Mouse (Mus musculus): ENCODE data around the gene Wars2. TPM values are rescaled to one million over a fixed set of nuclear protein-coding genes. Genes with fewer than 3 reads are reported as not detected.

Wars2 gene
- polyA plus RNA-seq, 1 experiment = 5.6 TPM

DNA sequence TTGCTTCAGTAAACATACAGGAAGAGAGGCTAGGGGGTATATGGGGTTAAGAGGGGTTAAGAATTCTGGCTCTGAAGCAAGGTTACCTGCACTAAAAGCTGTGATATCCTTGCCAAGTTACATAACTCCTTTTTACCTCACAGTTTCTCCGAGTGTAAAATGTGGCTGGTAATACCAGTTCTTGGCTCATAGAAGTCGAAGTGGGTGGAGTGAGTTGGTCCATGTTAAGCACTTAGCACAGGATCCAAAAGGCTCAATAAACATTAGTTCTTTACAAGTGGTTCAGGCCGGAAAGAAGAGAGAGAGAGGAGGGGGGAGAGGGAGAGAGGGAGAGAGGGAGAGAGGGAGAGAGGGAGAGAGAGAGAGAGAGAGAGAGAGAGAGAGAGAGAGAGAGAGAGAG, 104.5 kb downstream of the Wars2 start:
- 7% methylated on average over 3 of the region's 3 CpGs for WGBS
- no peak for DNase-seq (ENCODE audit: low read depth, low spot score)

DNA sequence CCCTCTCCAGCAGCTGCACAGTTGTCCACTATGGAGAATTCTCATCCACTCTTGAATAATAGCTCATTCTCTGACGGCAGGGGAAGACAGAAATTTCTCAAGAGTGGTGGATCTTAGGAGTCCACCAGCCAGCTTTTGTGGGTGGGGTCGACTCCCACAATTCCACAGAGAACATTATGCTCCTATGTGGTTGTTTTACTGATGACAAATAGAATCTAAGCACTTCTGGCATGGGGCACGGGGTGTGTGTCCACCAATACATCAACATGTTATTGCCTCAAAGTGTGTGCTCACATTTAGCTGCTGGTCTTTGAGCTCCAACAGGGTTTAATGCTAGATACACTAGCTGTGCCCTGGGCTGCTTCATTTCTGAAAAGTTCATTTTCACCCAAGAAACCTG, 105.8 kb downstream of the Wars2 start:
- WGBS = 24% methylated on average over 3 of the region's 3 CpGs
- no peak for DNase-seq (ENCODE audit: low read depth, low spot score)

DNA sequence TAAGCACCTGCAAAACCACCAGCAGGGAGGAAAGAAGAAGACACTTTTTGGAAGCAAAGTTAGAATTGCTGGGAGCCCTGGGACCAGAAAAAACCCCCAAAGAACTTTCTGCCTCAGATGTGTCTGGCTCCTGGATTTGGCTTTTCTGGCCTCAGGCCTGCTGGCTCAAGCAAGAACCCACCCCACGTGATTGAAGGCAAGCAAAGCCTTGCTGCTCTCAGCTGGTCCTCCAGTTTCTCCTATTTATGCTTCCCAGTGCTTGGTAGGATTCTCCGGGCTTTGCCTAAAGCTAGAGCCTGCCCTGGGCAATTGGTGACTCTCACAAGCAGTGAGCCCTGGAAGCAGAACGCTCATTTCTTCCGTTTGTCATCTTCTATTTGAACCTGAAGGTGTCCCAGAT, 106.7 kb downstream of the Wars2 start:
- DNase-seq (ENCODE audit: low read depth, low spot score) = no peak
- whole genome bisulfite sequencing = 18% methylated on average over 4 of the region's 4 CpGs

DNA sequence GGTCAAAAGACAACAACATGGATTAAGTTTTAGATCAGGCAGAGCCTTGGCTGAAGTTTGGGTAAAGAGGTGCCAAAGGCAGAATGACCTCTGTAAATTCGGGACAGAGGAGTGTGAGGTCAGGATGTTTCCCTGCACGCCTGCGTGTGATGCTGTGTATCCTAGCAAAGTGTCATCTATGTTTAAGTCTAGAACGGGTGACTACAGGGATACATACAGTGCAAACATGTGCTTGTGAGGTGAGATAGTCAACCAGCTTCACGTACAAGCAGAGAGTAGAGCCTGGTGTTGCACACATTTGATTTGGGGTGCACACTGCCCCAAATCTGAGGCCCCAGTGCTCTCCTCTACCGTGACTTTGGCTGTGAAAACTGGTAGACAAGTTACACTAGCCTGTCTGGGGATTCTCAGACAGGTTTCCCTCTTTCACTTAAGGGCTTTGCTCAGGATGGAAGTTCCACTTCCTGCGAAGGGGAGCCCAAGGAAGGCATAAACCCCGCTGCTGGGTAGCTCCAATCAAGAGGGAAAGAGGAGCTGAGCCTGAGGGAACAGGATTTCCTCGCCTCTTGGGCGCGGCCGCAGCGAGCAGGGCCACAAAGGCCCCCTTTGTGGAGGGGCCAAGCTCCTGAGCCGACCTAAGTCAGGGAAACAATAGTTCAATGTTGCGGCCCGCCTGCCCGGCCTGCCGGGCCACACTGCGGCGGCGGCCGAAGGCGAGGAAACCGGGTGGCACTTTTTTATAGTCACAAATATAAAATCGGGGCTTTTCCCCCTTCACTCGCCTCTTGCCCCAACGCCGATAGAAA, 107.3 kb downstream of the Wars2 start:
- no peak for DNase-seq (ENCODE audit: low read depth, low spot score)
- WGBS = 8% methylated on average over 28 of the region's 28 CpGs

DNA sequence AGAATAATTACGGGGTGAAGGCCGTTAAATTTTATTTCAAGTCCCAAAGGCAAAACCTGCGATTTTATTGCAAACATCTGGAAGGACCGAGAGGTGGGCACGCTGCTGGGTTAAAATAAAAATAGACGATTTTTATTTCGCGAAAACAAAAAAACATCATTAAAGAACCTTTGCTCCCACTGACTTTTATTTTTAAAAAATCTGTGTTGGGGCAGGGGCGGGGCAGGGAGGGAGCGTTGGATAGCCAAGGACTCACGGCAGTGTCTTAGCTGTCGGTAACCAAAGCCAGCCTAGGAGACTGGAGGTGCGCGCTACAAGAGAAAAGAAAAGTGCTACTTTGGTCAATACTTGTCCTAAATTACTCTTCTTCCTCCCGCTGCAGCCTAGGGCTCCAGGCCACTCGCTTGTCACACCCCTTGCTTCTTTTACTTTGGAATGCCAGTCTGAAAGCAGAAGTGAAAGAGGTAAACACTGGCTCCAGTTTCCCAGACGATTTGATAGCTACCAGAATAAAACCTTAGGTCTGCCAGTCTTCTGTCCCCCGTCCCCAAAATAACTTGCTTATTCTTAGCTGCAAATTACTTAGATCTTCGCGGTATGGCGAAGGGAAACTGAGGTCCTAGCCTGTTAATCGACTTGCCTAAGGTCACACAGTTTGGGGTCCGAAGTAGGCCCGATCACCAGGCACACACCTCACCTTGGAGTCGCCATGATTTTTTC, 108.1 kb downstream of the Wars2 start:
- 5% methylated on average over 25 of the region's 25 CpGs for WGBS
- no peak for DNase-seq (ENCODE audit: low read depth, low spot score)

DNA sequence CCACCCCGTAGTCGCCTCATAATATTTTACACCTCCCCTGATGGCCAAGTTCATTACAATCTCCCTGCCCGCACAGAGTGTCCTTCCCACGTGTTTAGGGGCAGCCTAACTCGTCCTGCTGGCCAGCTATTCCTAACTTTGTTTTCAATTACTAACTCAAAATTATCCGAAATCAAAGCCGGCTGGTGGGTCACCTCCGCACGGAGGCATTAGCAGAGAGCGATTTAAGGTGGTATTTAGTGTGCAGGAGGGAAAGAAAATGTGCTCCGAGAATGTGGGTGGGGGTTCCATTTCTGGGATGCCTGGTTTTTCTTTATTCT, 108.6 kb downstream of the Wars2 start:
- no peak for DNase-seq (ENCODE audit: low read depth, low spot score)
- 11% methylated on average over 11 of the region's 11 CpGs for WGBS

DNA sequence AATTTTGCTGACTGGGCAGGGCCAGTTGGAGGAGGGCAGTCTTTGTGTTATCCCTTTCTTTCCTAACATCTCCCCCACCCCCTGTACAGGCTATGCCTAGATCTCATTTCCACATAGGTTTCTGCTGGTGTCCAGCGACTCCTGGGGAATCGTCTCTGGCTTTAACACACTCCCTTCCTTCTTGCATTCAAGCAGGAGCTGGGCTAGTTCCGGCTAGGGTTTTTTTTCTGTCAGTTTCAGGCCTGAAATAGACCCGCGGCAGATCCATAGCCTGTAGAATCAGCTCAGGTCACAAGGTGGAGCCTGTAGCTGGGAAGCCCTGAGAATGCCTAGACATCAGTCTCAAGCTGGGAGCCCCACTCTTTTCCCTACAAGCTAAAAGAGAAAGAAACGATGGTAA, 109.0 kb downstream of the Wars2 start:
- DNase-seq (ENCODE audit: low read depth, low spot score) = no peak
- 3% methylated on average over 6 of the region's 6 CpGs for WGBS

DNA sequence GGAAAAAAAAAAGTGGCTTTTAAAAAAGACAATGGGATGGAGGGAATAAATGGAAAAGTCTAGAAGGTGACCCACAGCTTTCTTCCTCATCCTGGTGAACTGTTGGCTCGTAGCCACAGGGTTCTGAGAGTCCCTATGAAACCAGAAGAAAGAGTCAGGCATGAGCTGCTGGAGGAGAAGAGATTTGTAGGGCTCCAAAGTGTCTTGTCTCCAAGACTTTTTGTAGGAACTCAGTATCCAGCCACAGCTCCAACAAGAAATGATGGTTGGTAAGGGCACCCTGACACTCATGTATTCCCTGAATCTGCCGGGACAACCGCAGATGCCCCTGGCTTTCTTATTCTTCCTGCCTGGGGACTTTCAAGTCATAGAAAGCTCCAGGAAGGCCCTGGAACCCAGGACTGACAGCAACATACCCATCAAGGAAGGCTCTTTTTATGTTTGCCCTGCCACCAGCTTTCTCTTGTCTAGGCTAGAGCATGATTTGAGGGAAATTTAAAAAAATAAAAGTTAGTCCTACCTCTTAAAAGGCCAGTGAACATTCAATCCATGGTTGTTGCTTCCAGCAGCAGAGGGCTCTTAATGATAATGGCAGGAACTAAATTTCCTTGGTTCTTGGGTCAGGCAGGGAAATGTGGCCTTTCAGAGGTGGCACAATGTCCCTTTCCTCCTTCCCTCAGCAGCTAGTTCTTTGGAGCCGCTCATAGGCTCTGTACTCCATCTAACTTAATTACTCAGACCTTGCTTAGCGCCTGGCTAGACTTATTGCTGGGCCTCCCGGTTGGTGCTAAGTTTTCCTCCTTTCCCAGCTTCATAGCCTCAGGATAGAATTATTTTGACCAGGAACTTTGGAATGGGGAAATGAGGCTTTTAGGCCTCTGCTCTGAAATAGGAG, 110.7 kb downstream of the Wars2 start:
- no peak for DNase-seq (ENCODE audit: low read depth, low spot score)

DNA sequence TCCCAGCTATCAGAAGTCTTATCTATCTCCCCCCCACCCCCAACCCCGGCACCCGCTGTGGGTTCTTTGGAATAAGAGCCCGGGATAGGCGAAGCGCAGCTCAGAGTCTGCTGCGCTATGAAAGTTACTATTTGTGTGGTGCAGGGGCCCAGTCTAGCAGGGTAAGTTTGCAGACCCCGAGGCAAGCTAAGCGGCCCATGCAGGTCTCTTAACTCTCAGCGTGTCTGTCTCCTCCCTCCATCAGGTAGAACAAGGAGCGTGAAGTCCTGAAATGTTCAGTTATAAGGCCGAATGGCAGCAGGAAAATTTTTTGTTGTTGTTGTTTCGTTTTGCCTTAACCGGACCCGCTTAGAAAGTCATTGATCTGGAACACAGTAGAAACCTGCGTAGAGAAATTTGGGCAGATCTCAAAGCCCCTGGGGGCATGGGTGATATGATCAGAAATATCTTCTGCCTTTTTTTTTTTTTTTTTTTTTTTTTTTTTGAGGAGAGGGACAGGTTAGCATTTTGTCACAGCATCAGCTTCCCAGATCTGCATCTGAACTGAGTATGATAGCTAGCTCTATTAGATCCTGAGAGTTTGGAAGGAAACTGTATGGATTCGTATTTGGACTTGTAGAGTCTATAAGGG, 111.7 kb downstream of the Wars2 start:
- no peak for DNase-seq (ENCODE audit: low read depth, low spot score)
- WGBS = 10% methylated on average over 16 of the region's 16 CpGs

More for the DNA sequence above, 110.7 kb downstream of the Wars2 start:
- 27% methylated on average over 6 of the region's 6 CpGs for WGBS

DNA sequence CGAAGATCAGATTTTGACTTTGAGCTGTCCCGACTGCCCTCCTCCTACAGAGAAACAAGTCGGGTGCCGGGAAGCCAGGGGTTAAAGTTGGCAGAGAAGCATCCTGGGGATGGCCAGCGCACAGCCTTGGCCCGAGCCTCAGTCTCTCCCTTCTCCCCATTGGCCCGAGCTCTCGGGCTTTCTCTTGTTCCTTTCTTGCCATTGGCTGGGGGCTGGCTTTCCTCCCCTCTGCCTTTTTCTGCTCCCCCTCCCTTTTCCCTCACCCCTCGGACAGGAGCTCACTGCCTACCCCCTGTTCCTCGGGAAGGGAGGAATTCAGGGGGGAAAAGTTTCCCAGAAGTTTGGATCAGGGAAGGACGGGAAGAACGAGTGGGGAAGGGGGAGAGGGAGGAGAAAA, 112.2 kb downstream of the Wars2 start:
- no peak for DNase-seq (ENCODE audit: low read depth, low spot score)
- 4% methylated on average over 12 of the region's 12 CpGs for WGBS

DNA sequence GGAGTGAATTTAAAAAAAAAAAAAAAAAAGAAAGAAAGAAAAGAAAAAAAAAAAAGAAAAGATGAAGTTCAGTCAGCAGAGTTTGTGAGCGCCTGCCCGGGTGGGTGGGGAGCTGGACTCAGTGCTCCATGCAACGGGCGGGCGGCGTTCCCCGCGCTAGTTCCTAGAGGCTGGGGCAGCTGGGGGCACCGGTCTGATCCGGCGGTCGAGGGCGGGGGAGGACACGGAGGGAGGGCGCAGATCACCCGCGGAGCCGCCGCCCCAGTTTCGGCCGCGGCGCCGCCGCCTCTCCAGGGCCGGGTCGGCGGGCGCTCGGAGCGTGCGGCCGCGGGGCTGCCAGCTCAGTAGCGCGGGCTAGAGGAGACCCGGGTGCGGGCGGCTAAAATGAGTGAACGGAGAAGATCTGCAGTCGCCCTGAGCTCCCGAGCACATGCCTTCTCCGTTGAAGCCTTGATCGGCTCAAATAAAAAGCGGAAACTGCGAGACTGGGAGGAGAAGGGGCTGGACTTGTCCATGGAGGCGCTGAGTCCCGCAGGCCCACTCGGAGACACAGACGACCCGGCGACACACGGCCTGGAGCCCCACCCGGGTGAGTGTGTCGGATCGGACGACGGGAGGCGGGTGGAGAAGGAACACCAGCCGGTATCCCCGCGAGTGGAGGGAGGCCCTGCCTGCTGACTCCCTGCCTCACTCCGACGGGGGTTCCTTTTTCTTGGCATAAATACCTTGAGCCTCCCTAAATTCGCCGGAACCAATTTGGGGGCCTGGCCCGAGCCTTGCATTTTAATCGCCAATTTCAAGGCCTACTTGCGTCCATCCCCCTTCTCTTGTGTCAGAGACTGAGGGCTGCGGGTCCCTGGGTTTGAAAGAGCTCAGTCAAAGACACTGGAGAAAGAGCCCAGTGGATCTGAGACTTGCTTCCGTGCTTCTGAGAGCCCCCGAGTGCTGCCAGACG, 112.9 kb downstream of the Wars2 start:
- DNase-seq (ENCODE audit: low read depth, low spot score) = no peak
- 2% methylated on average over 73 of the region's 73 CpGs for WGBS

DNA sequence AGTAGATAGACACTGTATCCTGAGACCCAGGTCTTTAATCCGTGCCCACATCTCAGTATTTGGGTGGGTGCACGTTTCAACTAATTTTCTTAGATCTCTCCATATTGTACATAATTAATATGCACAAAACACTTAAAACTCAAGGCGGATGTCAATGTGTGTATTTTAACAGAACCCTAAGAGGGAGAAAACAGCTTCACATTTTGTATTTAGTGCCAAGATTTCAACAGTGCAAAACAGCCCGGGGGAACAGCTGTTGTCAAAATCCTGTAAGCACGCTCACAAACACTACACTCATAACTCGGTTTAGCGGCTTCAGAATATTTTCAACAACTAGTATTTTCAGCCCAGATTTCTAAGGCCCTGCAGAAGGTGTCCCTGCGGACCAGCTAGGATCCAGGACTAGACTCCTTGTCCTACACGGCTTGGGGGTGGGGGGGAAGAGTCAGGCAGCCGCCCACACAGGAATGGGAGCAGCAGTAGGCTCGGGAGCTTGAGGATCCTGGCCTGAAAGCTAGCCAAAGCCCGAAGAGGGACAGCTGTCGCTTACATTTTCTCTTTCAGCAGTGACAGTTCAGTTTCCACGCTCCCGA, 113.8 kb downstream of the Wars2 start:
- DNase-seq (ENCODE audit: low read depth, low spot score) = no peak
- 9% methylated on average over 15 of the region's 15 CpGs for WGBS

DNA sequence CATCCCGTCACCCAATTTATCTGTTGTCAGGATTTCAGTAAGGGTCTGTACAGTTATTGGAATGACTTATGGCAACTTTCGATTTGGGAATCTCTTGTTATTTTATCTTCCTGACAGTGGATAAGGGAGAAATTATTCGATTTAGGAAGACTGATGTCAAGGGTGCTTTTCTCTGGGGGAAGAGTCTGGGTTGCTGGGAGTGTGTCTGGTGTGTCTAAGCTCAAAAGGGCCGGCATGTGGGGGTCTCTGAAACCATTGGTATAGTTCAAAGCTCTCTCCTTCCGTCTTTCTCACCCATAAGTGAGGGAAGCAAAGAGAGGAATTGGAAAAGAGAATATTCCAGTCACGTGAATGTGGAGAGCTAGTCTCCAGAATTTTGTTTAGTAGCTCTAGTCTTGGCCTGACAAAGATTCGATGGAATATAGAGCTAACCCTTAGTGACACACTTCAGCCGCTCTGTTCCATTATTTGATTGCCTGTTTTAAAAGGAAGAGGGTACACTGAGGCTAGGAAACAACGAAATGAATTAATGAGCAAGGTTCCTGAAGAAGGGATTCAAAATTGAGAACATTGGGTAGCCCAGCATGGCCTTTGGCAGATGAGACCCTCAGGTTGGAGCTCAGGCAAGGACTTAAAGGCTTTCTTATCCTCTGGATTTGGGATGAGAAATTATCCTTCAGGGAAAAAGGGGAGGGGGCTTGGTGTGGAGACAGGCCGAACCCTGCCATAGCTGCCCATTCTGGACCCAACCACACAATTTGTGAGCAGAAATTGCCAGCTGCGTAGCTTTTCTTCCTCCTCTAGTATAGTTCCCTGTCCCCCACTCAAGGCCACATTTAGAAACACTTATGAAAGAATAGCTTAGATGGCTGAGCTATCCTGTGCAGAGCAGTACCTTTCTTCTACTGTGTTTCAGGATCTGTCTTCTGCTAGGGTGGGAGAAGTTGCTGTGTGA, 114.8 kb downstream of the Wars2 start:
- DNase-seq (ENCODE audit: low read depth, low spot score) = no peak
- WGBS = 20% methylated on average over 11 of the region's 11 CpGs

DNA sequence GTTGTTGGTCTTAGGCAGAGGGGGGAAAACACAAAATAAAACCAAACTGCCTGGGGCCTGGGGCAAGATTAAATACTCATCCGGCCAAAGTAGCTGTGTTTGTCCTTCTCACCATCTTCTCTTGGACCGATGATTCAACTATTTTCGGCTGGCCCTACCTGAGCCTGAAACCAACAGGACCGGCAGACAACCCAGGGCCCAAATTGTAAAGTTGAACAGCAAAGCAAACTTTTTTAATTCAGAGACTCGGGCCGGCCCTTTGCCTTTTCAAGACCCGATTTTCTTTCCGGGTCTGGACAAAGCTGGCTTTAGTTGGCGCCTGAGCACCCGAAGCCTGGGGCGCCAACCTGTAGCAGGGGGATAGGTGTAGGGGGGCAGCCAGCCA, 115.5 kb downstream of the Wars2 start:
- 17% methylated on average over 11 of the region's 11 CpGs for WGBS

DNA sequence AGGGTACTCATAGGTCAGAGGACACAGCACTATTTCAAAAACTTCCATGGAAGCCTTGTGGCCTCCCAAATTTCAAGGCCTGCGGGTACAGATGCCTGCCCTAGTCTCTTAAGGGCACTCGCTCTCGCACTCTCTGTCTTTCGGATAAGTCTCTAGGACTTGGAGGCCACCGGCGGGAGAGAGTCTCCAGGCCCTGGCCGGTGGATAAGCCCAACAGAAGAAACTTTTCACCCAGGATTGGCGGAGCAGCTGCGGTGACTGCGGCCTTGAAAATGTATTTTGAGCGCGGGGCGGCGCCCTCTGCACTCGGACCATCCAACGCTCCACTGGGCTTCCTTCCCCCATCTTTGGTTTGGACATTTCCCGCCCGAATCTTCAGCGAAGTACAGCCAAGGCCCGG, 115.9 kb downstream of the Wars2 start:
- no peak for DNase-seq (ENCODE audit: low read depth, low spot score)
- 10% methylated on average over 20 of the region's 20 CpGs for WGBS

More for the DNA sequence above, 115.5 kb downstream of the Wars2 start:
- DNase-seq (ENCODE audit: low read depth, low spot score) = no peak

DNA sequence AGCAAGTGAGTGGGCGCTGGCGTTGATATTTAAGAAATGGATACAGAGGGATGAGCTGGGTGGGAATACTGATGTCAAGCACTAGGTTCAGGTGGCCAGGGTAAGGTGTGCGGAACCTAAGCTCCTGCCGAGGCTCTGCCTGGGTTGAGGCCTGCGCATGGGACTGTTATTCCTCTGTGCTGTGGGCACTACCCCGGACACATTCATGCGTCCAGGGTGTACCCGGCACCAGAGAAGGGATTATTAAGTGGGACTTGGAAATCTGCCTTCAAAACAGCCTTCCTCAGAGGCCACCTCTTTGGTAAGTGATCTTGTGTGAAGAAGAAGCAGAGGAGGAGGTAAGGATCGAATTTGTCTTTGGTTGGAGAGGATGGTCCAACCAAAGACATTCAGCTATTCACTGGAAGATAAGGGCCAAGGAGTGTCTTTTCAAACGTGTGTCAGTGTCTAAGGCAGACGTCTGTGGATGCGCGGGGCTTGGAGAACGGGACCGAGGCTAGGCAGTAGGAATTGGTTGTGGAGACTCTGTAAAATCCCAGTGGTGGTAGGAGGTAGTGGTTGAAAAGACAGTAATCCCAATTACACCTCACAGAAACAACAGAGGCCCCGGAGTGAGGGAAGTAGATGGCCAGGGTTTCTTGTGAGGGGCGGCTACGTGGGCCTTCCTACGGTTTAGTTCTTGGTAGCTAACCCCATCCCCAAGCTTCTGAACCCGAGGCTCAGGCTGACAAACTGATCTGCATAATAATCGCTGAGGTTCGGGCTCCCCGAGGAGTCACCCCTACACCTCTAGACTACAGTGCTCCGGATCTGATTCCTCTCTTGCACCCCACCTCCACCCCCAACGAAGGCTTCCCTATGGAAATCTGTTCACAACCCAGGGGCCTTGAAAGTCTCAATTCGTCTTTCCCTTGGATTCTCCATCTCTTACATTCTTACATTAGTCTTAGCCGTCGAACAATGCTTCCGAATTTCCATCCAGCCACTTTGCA, 117.0 kb downstream of the Wars2 start:
- 13% methylated on average over 29 of the region's 29 CpGs for WGBS
- DNase-seq (ENCODE audit: low read depth, low spot score) = no peak

Data from large intestine, adult 2 months (tissue).